Mouse (Mus musculus) limb, embryonic 14.5 days (tissue): ENCODE measurements around the gene Mpv17l2. TPM values are rescaled to one million over a fixed set of nuclear protein-coding genes. Genes with fewer than 3 reads are reported as not detected.

Source experiments
- ATAC-seq: fragments of 200-750 bp; cut with Nextera tagmentation; 2 replicates; pipeline ENCODE4 v1.8.0; 2017; ENCODE audit warnings: low read depth, moderate number of reproducible peaks, moderate TSS enrichment; ENCODE audit not compliant: low FRiP score
- DNase-seq: peaks from one replicate; pipeline ENCODE4 v3.0.0-alpha.2; 2015; ENCODE audit warnings: low spot score
- H3K27ac ChIP-seq: fragments of 300-500 bp; sonication (generic); replicated peaks from 2 replicates; pipeline ENCODE4 v1.5.1; 2014; ENCODE audit warnings: low read depth, mild to moderate bottlenecking, low read length, moderate library complexity, mixed read lengths
- H3K27me3 ChIP-seq: fragments of 300-500 bp; sonication (generic); 2 replicates; pipeline ENCODE4 v1.6.1; 2014; ENCODE audit warnings: low read length, mixed read lengths; ENCODE audit not compliant: control insufficient read depth, insufficient read depth
- H3K36me3 ChIP-seq: fragments of 300-500 bp; sonication (generic); 2 replicates; pipeline ENCODE4 v1.6.1; 2014; ENCODE audit warnings: mild to moderate bottlenecking, low read length, moderate library complexity, mixed read lengths; ENCODE audit not compliant: control insufficient read depth, insufficient read depth
- H3K4me1 ChIP-seq: fragments of 300-500 bp; sonication (generic); 2 replicates; pipeline ENCODE4 v1.6.1; 2014; ENCODE audit warnings: antibody characterized with exemption, low read length, mixed read lengths; ENCODE audit not compliant: control insufficient read depth, insufficient read depth
- H3K4me2 ChIP-seq: fragments of 300-500 bp; sonication (generic); replicated peaks from 2 replicates; pipeline ENCODE4 v1.6.1; 2014; ENCODE audit warnings: low read depth, mild to moderate bottlenecking, low read length, moderate library complexity; ENCODE audit not compliant: severe bottlenecking
- H3K4me3 ChIP-seq: fragments of 300-500 bp; sonication (generic); replicated peaks from 2 replicates; pipeline ENCODE4 v1.5.1; 2014; ENCODE audit warnings: low read length
- H3K9ac ChIP-seq: fragments of 300-500 bp; sonication (generic); 2 replicates; pipeline ENCODE4 v1.6.1; 2014; ENCODE audit warnings: mild to moderate bottlenecking, low read depth, low read length, moderate library complexity; ENCODE audit not compliant: severe bottlenecking
- H3K9me3 ChIP-seq: fragments of 300-500 bp; sonication (generic); 2 replicates; pipeline ENCODE4 v1.6.1; 2016; ENCODE audit warnings: low read length; ENCODE audit not compliant: control insufficient read depth
- POLR2A ChIP-seq: fragments of 200-500 bp; IDR thresholded peaks from 2 replicates; pipeline ENCODE4 v1.8.0; 2012; ENCODE audit warnings: inconsistent platforms, mild to moderate bottlenecking, moderate library complexity, borderline replicate concordance; ENCODE audit not compliant: insufficient read depth, insufficient read length; ENCODE audit errors: extremely low read depth
- WGBS: fragments of 180-500 bp; shearing (Covaris S2); extraction: QIAGEN DNeasy Blood & Tissue Kit; methylation state at CpG from one replicate; pipeline ENCODE4 v1.1.7; 2014; 5-methylcytosine and 5-hydroxymethylcytosine counted together
- polyA plus RNA-seq, 2 experiments: library from polyadenylated mRNA; depleted of rRNA in 1 of 2; stranded (reverse) in 1 of 2; unstranded in 1 of 2; fragments of >200 nt; fragmentation: Nextera tagmentation in 1 of 2; extraction: Ambion mirVana in 1 of 2; gene quantifications; 2 replicates each; pipeline versions ENCODE4 v1.2.1 to v1.2.3; 2012 to 2014

The Mpv17l2 gene
- polyA plus RNA-seq, 2 experiments, result 27.7 to 40.3 TPM

- peak; percentile 89 for ATAC-seq
These were observed 43.9 kb upstream of the Mpv17l2 start, which contains the start of gene Mast3 for GRCm38 (mm10) chr8:70804481-70805206. Gene Mast3, minus strand, starts transcription at chr8:70805054.

GRCm38 (mm10) chr8:70803761-70804480 is 43.2 kb upstream of the Mpv17l2 start:
- H3K9me3 ChIP-seq, result no peaks in the 10 kb centered on the region
- no peak for ATAC-seq
- 2% methylated on average over 34 of the region's 47 CpGs for WGBS
- peak overlapping the region; percentile 52 for H3K4me3 ChIP-seq
- 0 out of 2 replicates have a peak overlapping the region, but pooled peaks have one; percentile 52 for H3K9ac ChIP-seq
- TF ChIP-seq POLR2A, result no peak
- DNase-seq, result no peak
- peaks cover 9% of the 10 kb centered on the region; the same call in 1 of the 2 replicates for H3K4me1 ChIP-seq
- no peak overlapping the region for H3K27ac ChIP-seq
- peak overlapping the region; percentile 86 for H3K4me2 ChIP-seq
- peaks cover 28% of the 10 kb centered on the region for H3K27me3 ChIP-seq
- H3K36me3 ChIP-seq, result no peaks in the 10 kb centered on the region

More at GRCm38 (mm10) chr8:70804481-70805206, 43.9 kb upstream of the Mpv17l2 start, which contains the start of gene Mast3:
- Histone ChIP-seq H3K4me2 (peak within 1 kb of the TSS; percentile 86), H3K4me3 (peak within 1 kb of the TSS; percentile 52), H3K9ac (peak within 1 kb of the TSS; percentile 52), H3K36me3 (no peaks in the 10 kb centered on the region), H3K27ac (no peak within 1 kb of the TSS), H3K4me1 (peaks cover 9% of the 10 kb centered on the region; the same call in 1 of the 2 replicates), H3K27me3 (peaks cover 21% of the 10 kb centered on the region), H3K9me3 (no peaks in the 10 kb centered on the region)
- DNase-seq, result peak; percentile 77
- WGBS, result 2% methylated on average over 43 of the region's 45 CpGs
- TF ChIP-seq POLR2A, result no peak

GRCm38 (mm10) chr8:70802786-70803510 is 42.2 kb upstream of the Mpv17l2 start:
- H3K27ac ChIP-seq, result no peak overlapping the region
- TF ChIP-seq POLR2A, result no peak
- no peaks in the 10 kb centered on the region for H3K36me3 ChIP-seq
- ATAC-seq (no peak), DNase-seq (no peak)
- peaks cover 38% of the 10 kb centered on the region for H3K27me3 ChIP-seq
- H3K4me3 ChIP-seq, result no peak overlapping the region
- H3K9ac ChIP-seq, result no peak overlapping the region
- no peaks in the 10 kb centered on the region for H3K9me3 ChIP-seq
- no peak overlapping the region for H3K4me2 ChIP-seq
- H3K4me1 ChIP-seq, result peaks cover 11% of the 10 kb centered on the region
- WGBS, result 70% methylated on average over 11 of the region's 11 CpGs

- H3K9ac ChIP-seq, result no peak overlapping the region
- H3K4me3 ChIP-seq, result no peak overlapping the region
- no peak for ATAC-seq
- H3K4me2 ChIP-seq, result no peak overlapping the region
- no peak for DNase-seq
- no peaks in the 10 kb centered on the region for H3K36me3 ChIP-seq
- peaks cover 39% of the 10 kb centered on the region for H3K27me3 ChIP-seq
- no peak overlapping the region for H3K27ac ChIP-seq
- TF ChIP-seq POLR2A, result no peak
- H3K9me3 ChIP-seq, result no peaks in the 10 kb centered on the region
- WGBS, result 78% methylated on average over 1 of the region's 1 CpGs
- peaks cover 12% of the 10 kb centered on the region for H3K4me1 ChIP-seq
These were observed 41.1 kb upstream of the Mpv17l2 start for GRCm38 (mm10) chr8:70801830-70802229.

DNA sequence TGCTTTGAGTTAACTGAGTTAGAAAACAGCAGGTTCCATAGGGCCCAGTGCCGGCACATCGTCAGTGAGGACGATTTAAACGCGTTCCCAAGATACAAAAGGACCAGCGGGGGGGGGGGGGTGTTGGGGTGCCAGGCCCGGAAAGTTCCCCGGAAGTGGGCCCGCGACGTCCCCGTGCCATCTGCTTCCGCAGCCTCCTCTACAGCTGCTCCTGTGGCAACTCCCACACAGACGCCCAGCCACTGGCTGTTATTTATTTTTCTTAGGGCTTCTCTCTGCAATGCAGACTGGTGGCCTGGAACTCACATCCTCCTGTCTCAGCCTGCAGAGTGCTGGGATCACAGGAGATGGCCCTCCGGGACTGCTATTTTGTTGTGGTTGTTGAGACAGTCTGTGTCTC is 40.4 kb upstream of the Mpv17l2 start:
- no peak for TF ChIP-seq POLR2A
- no peaks in the 10 kb centered on the region for H3K36me3 ChIP-seq

More for the DNA sequence above, 40.4 kb upstream of the Mpv17l2 start:
- WGBS, result 52% methylated on average over 13 of the region's 15 CpGs
- Histone ChIP-seq H3K27ac (no peak overlapping the region), H3K9me3 (no peaks in the 10 kb centered on the region), H3K4me2 (no peak overlapping the region), H3K9ac (no peak overlapping the region), H3K4me3 (no peak overlapping the region), H3K4me1 (peaks cover 12% of the 10 kb centered on the region), H3K27me3 (peaks cover 39% of the 10 kb centered on the region)
- ATAC-seq, result no peak
- DNase-seq, result no peak
